Mouse (Mus musculus): Measurements from ENCODE around the gene Cntln.

Cntln gene

GRCm38 (mm10) chr4:84884111-84884538, at the start of gene Cntln:
Gene Cntln (plus strand): TSS chr4:84884309.
- in situ Hi-C loops (cut with MseI, MboI) = no loop called here

DNA sequence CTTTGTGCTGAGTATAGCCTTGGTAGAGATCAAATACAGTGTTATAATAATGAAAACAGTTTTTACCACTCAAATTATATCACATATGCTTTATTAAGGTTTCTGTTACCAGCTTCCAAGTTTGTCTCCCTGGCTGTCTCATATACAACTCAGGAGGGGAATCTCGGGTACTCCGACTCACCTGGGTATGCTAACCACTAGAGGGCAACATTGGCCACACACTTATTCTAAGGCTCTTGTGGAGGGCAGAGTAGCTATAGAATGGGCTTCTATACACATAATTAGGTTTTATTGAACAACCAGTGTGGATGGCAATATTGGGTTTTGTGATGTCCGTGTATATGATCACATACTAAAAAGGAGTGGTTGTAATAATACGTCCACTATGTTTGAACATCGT, 47.1 kb upstream of the Cntln start:
- in situ Hi-C loops (cut with MseI, MboI) = no loop called here

- in situ Hi-C loops (cut with MseI, MboI) = no loop called here
Observed at GRCm38 (mm10) chr4:84838545-84838944, 45.6 kb upstream of the Cntln start.

- in situ Hi-C loops (cut with MseI, MboI) = no loop called here
Observed at GRCm38 (mm10) chr4:84839466-84839865, 44.6 kb upstream of the Cntln start.

- in situ Hi-C loops (cut with MseI, MboI) = no loop called here
Observed at GRCm38 (mm10) chr4:84857588-84857987, 26.5 kb upstream of the Cntln start.

DNA sequence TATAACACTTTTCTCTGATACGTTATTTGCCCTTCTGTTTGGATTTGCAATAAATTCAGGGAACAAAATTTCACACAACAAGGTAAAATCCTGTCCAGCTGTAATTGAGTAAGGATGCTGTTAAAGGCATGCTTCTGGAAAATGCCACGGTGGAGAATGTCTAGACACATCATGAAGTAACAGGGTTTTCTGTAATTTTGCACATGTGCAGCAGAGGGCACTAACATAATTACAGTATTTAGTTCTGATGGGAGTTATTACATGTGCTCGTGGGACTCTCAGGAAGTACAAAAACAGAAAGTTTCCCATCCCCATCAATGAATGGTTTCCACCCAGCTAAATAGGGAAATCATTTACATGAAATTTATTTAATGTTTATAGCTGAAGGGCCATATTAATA, 7.8 kb upstream of the Cntln start:
- in situ Hi-C loops (cut with MseI, MboI) = loop anchor here (10.0 kb wide), 1 partner anchor 218 kb away; no protein-coding TSS in a partner anchor

DNA sequence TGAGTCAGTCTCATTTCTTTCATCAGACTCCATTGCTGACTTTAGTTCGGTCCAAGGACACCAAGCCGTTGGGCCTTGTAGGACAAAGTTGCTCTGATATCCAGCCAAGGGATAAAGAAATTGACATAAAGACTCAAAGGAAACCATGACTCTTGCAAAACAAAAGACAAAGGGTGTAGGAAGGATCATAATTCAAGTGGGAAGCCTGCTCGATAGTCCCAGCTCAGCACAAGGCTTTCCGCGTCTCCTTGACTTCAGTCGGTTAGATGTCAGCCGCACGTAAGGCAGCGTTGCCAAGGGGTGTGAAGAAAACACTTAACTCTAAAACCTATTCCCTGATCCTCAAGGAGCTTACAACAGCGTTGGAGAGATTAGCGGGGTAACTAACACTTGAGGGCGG, 463 bp upstream of the Cntln start:
- in situ Hi-C loops (cut with MseI, MboI) = no loop called here

- in situ Hi-C loops (cut with MseI, MboI) = no loop called here
Observed at GRCm38 (mm10) chr4:84884539-84885270, 596 bp downstream of the Cntln start.

DNA sequence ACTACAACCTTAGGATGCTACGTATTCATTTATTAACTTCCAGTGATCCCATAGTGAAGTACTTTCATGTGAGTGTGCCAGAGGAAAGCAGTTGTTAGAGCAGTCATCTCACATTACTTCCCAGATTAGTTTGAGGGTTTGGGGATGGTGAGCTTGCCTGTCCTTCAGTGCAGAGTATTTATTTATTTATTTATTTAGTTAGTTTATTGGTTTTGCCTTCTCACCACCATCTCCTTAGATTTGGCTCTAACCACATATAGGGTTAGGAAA, 1.1 kb downstream of the Cntln start:
- in situ Hi-C loops (cut with MseI, MboI) = no loop called here

DNA sequence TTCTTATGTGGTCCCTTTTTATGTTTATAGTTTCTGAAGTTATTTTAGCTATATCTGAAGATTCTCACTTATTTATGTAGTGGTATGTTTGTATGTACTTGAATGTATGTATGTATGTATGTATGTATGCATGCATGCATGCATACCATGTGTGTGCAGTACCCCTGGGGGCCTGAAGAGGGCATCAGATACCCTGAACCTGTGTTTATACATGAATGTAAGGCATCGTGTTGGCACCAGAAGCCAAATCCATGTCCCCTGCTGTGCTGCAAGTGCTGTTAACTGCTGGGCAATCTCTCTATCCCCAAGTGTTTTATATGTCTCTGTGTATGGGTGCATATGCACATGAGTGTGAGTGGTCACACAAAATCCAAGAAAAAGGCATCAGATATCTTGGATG, 34.3 kb downstream of the Cntln start:
- in situ Hi-C loops (cut with MseI, MboI) = no loop called here

DNA sequence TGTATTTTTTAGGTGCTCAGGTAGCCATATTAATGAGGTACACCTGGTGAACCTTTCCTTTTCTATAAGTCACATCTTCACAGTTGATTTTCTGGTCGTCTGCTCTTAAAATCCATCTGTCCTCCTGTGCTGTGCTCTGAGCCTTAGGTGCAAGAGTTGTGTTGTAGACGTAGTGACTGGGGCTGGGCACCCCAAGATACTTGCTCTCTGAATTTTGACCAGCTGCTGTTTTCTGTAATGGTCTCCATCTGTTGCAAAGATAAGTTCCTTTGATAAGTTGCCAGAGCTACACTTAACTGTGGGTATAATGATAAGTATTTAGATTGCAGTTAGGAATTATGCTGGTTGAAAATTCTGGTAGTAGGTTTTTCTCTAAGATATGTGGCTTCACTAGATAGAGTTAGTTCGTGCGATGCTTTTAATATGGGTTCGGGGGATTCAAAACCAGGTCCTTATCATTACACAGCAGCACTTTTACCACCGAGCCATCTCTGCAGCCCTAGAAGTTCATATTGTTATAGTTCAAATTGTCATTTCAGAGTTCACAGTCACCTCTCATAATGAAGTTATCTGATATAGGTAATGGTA, 50.3 kb downstream of the Cntln start:
- in situ Hi-C loops (cut with MseI, MboI) = no loop called here

DNA sequence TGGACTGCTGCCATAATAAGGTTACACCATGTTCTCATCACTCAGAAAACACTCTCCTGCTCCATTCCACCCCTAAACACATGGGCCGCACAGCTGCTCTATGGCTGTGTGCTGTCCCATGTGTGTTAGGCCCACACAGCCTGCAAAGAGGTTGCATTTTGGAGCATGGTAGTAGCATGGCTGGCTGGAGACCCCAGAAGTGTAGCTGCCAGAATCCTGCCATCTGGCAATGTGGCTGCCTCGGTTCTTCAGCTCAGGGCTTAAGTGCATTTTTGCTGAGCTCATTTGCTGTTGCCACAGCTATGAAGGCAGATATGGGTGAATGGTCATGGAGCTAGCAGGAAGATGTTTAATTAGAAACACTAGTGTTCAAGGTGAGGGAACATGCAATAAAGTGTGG, 58.0 kb downstream of the Cntln start:
- in situ Hi-C loops (cut with MseI, MboI) = no loop called here

GRCm38 (mm10) chr4:84942651-84943050, 58.5 kb downstream of the Cntln start:
- in situ Hi-C loops (cut with MseI, MboI) = no loop called here

DNA sequence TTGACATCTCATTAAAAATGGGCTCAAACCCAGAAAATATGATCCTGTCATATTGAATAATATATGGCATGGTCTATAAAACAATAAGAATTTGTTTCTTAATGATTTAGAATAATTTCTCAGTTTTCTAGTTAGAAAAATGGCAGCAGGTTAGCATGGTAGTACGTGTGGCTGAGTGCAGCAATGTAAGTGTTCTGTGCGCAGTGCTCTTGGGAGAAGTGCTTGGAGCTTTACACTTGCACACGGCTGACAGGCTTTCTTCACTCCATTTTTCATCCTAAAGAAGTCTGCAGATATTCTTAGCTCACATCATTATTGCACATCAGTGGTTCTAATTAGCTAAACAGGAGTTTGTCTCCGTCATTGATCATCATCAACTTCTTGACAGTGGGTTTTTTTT, 60.0 kb downstream of the Cntln start:
- in situ Hi-C loops (cut with MseI, MboI) = no loop called here

GRCm38 (mm10) chr4:84946450-84946849, 62.3 kb downstream of the Cntln start:
- in situ Hi-C loops (cut with MseI, MboI) = no loop called here

DNA sequence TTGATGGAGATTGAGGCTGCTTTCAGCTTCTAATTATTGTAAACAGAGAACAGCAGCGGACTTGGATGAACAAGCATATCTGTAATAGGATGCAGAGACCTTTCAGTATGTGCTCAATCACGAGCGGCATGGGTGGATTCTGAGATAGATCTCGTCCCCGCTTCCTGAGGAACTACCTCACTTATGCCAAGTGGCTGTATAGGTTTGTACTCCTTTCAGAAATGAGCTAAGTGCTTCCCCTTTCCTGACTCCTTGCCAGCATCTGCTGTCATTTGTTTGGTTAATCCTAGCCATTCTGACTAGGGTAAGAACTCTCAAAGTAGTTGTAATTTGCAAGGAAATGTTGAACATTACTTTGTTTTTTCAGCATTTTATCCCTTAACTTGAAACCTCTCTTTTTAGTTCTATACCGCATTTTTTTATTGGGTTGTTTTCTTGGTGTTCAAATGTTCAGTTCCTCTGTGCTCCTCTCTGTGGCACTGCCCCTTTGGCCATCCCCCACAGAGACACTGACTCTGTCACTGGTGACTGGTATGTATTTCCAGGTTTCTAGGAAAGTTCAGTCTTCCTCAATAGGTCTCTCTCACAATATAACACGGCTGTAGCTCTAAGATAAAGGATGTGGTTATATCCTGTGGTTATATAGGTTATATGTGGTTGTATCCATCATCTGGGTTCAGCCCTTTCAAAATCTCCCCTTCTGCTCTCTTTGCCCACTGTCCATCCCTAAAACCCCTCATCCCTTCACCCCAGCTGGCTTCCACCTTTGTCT, 93.0 kb downstream of the Cntln start:
- in situ Hi-C loops (cut with MseI, MboI) = no loop called here

- in situ Hi-C loops (cut with MseI, MboI) = no loop called here
Observed at GRCm38 (mm10) chr4:84995520-84996348, 111.6 kb downstream of the Cntln start.

- in situ Hi-C loops (cut with MseI, MboI) = no loop called here
Observed at GRCm38 (mm10) chr4:85005581-85005980, 121.5 kb downstream of the Cntln start.

GRCm38 (mm10) chr4:85006789-85007188, 122.7 kb downstream of the Cntln start:
- in situ Hi-C loops (cut with MseI, MboI) = no loop called here

DNA sequence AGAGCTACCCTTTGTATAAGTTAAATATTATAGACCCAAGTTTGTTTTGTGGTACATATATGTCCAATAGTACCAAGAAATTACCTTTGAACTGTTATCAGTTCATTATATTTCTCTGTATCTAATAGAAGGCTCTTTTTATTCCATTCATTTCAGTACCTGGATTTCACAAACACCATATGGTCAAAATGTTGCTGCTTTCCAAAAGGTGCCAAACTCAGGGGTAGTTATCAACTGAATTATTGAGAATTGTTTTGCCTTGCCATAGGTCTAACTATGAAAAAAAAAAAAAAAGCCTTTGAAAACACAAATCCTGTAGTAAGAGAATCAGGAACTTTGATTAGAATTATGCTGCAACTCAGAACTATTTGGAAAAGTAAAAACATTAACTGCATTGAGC, 126.7 kb downstream of the Cntln start:
- in situ Hi-C loops (cut with MseI, MboI) = no loop called here

- in situ Hi-C loops (cut with MseI, MboI) = no loop called here
Observed at GRCm38 (mm10) chr4:85045748-85046147, 161.6 kb downstream of the Cntln start.

- in situ Hi-C loops (cut with MseI, MboI) = no loop called here
Observed at GRCm38 (mm10) chr4:85049933-85050553, 165.9 kb downstream of the Cntln start.
